Mouse (Mus musculus) spleen, embryonic (tissue): ENCODE data around the gene Tas2r135.

Source experiments
- CTCF ChIA-PET: fragments of 350-600 bp; sonication (Branson Sonifier 250); formaldehyde crosslinking; loops from one replicate; lab custom pipeline; 2022; lab: Charles Lee

The Tas2r135 gene

GRCm38 (mm10) chr6:42426337-42426736 is 21.1 kb downstream of the Tas2r135 start:
- CTCF ChIA-PET, result no interaction called here

GRCm38 (mm10) chr6:42433554-42433953 is 28.3 kb downstream of the Tas2r135 start:
- CTCF ChIA-PET, result no interaction called here

GRCm38 (mm10) chr6:42434446-42434845 is 29.2 kb downstream of the Tas2r135 start, which contains the start of gene Tas2r126:
Gene Tas2r126, plus strand, starts transcription at chr6:42434535.
- CTCF ChIA-PET, result no interaction called here

GRCm38 (mm10) chr6:42435490-42435889 is 30.3 kb downstream of the Tas2r135 start:
- CTCF ChIA-PET, result no interaction called here

- CTCF ChIA-PET, result no interaction called here
These were observed 36.2 kb downstream of the Tas2r135 start for GRCm38 (mm10) chr6:42441395-42441794.

GRCm38 (mm10) chr6:42444491-42444890 is 39.3 kb downstream of the Tas2r135 start:
- CTCF ChIA-PET, result no interaction called here

- CTCF ChIA-PET, result interaction anchor here (0.5 kb wide), 1 partner anchor 10 kb away, joined by 3 read pairs; no protein-coding TSS in a partner anchor
These were observed 42.1 kb downstream of the Tas2r135 start for GRCm38 (mm10) chr6:42447381-42447780.
